Mouse (Mus musculus) midbrain, postnatal 0 days (tissue): ENCODE measurements around the gene Rem2. TPM values are rescaled to one million over a fixed set of nuclear protein-coding genes. Genes with fewer than 3 reads are reported as not detected.

Experiments used
- ATAC-seq: fragments of 200-750 bp; cut with Nextera tagmentation; 2 replicates; pipeline ENCODE4 v1.8.0; 2017; ENCODE audit warnings: moderate number of reproducible peaks, mild to moderate bottlenecking, moderate TSS enrichment, moderate library complexity; ENCODE audit not compliant: low FRiP score
- DNase-seq: peaks from one replicate; pipeline ENCODE4 v3.0.0-alpha.2; 2015; ENCODE audit warnings: low spot score
- H3K27ac ChIP-seq: fragments of 300-500 bp; sonication (generic); 2 replicates; pipeline ENCODE4 v1.5.1; 2014; ENCODE audit warnings: low read depth, mild to moderate bottlenecking, low read length, mixed read lengths
- H3K27me3 ChIP-seq: fragments of 300-500 bp; sonication (generic); 2 replicates; pipeline ENCODE4 v1.6.1; 2014; ENCODE audit warnings: low read length, control low read depth, mixed read lengths; ENCODE audit not compliant: insufficient read depth
- H3K36me3 ChIP-seq: fragments of 300-500 bp; sonication (generic); 2 replicates; pipeline ENCODE4 v1.6.1; 2014; ENCODE audit warnings: low read length, control low read depth, mixed read lengths; ENCODE audit not compliant: insufficient read depth
- H3K4me1 ChIP-seq: fragments of 300-500 bp; sonication (generic); 2 replicates; pipeline ENCODE4 v1.6.1; 2014; ENCODE audit warnings: mild to moderate bottlenecking, control low read depth, antibody characterized with exemption, low read length, mixed read lengths; ENCODE audit not compliant: insufficient read depth
- H3K4me2 ChIP-seq: fragments of 300-500 bp; sonication (generic); 2 replicates; pipeline ENCODE4 v1.6.1; 2014; ENCODE audit warnings: low read depth, mild to moderate bottlenecking, low read length, mixed read lengths; ENCODE audit not compliant: poor library complexity, severe bottlenecking
- H3K4me3 ChIP-seq: fragments of 300-500 bp; sonication (generic); 2 replicates; pipeline ENCODE4 v1.5.1; 2014; ENCODE audit warnings: low read depth, mild to moderate bottlenecking, low read length, moderate library complexity
- H3K9ac ChIP-seq: fragments of 300-500 bp; sonication (generic); replicated peaks from 2 replicates; pipeline ENCODE4 v1.6.1; 2014; ENCODE audit warnings: mild to moderate bottlenecking, low read length, moderate library complexity, mixed read lengths; ENCODE audit not compliant: poor library complexity, severe bottlenecking
- H3K9me3 ChIP-seq: fragments of 300-500 bp; sonication (generic); 2 replicates; pipeline ENCODE4 v1.6.1; 2016; ENCODE audit warnings: low read length, control low read depth
- CTCF ChIP-seq: IDR thresholded peaks from 2 replicates; pipeline ENCODE4 v1.5.1; 2016; ENCODE audit warnings: antibody characterized with exemption, mild to moderate bottlenecking
- WGBS: fragments of 180-500 bp; shearing (Covaris S2); extraction: QIAGEN DNeasy Blood & Tissue Kit; methylation state at CpG from one replicate; pipeline ENCODE4 v1.1.7; 2014; 5-methylcytosine and 5-hydroxymethylcytosine counted together
- polyA plus RNA-seq: library from polyadenylated mRNA; unstranded; fragments of >200 nt; fragmentation: Nextera tagmentation; extraction: Ambion mirVana; gene quantifications from 2 replicates; pipeline ENCODE4 v1.2.1, GENCODE M21; 2015
- total RNA-seq: library from RNA; depleted of rRNA; stranded (reverse); fragments of >200 nt; gene quantifications from 2 replicates; pipeline ENCODE4 v1.2.3, GENCODE M21; 2014

Rem2 gene
- total and polyA plus RNA-seq, 2 experiments from 2014 or later: 34.0 to 47.4 TPM

- no peak for ATAC-seq
- TF ChIP-seq CTCF: no peak
- peak overlapping the region; percentile 62 for H3K27ac ChIP-seq
- 13% methylated on average over 18 of the region's 18 CpGs for WGBS
- H3K4me1 ChIP-seq: peaks cover 5% of the 10 kb centered on the region; the same call in 1 of the 2 replicates
- peaks cover 5% of the 10 kb centered on the region; the same call in 1 of the 2 replicates for H3K36me3 ChIP-seq
- peak overlapping the region; percentile 60 for H3K4me2 ChIP-seq
- no peaks in the 10 kb centered on the region for H3K27me3 ChIP-seq
- H3K9ac ChIP-seq: peak overlapping the region; percentile 59; the same call in 1 of the 2 replicates
- peak overlapping the region; percentile 51 for H3K4me3 ChIP-seq
- DNase-seq: no peak
- no peaks in the 10 kb centered on the region for H3K9me3 ChIP-seq
Measured at GRCm38 (mm10) chr14:54430406-54431145, 45.3 kb upstream of the Rem2 start.

DNA sequence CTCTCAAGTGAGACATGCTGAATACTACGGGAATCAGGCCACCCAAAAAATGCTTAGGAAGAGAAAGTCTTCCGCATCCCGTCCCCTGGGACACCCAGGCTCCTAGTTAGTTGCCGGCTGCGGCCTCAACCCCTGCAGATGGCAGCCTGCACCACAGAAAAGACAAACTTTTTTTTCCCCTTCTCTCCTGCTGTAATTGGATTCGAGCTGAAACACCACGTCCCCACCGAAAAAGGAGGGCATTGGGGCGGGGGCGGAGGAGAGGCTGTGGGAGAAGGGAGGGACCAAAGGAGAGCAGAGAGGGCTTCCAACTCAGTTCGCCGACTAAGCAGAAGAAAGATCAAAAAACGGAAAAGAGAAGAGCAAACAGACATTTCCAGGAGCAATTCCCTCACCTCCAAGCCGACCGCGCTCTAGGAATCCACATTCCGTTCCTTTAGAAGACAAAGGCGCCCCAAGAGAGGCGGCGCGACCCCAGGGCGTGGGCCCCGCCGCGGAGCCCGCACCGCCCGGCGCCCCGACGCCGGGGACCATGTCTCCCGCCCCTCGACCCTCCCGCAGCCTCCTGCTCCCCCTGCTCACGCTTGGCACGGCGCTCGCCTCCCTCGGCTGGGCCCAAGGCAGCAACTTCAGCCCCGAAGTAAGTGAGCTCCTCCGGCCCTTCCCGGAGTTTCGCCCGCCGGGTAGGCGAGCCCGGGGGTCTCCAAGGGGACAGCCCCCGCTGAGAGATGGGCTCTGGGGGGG, 44.4 kb upstream of the Rem2 start, which contains the start of gene Mmp14:
Gene Mmp14, plus strand, starts transcription at position 279 of the 744 bp plus-strand sequence.
- Histone ChIP-seq H3K27me3 (no peaks in the 10 kb centered on the region), H3K4me2 (peak within 1 kb of the TSS; percentile 60), H3K36me3 (peaks cover 5% of the 10 kb centered on the region; the same call in 1 of the 2 replicates), H3K27ac (peak within 1 kb of the TSS; percentile 66), H3K9ac (peak within 1 kb of the TSS; percentile 59), H3K9me3 (no peaks in the 10 kb centered on the region), H3K4me1 (peaks cover 5% of the 10 kb centered on the region; the same call in 1 of the 2 replicates), H3K4me3 (peak within 1 kb of the TSS; percentile 51)
- under 1% methylated on average over 41 of the region's 49 CpGs for WGBS
- TF ChIP-seq CTCF: peak; percentile 66
- ATAC-seq (peak; percentile 20; the same call in 1 of the 2 replicates), DNase-seq (peak; percentile 78)

- peaks cover 5% of the 10 kb centered on the region; the same call in 1 of the 2 replicates for H3K4me1 ChIP-seq
- TF ChIP-seq CTCF: no peak; the same call in 1 of the 2 replicates
- peak; percentile 36 for ATAC-seq
Measured at GRCm38 (mm10) chr14:54432078-54432836, 43.6 kb upstream of the Rem2 start.

GRCm38 (mm10) chr14:54432837-54433830, 42.8 kb upstream of the Rem2 start:
- peak overlapping the region; percentile 66 for H3K27ac ChIP-seq
- peaks cover 5% of the 10 kb centered on the region; the same call in 1 of the 2 replicates for H3K36me3 ChIP-seq
- DNase-seq (peak; percentile 73), ATAC-seq (peak; percentile 62)
- no peaks in the 10 kb centered on the region for H3K27me3 ChIP-seq
- 42% methylated on average over 17 of the region's 17 CpGs for WGBS
- H3K9me3 ChIP-seq: no peaks in the 10 kb centered on the region
- 0 out of 2 replicates have a peak, but pooled peaks cover under 1% of the 10 kb centered on the region for H3K4me1 ChIP-seq
- H3K4me2 ChIP-seq: peak overlapping the region; percentile 60
- peak overlapping the region; percentile 51 for H3K4me3 ChIP-seq
- TF ChIP-seq CTCF: no peak; the same call in 1 of the 2 replicates
- H3K9ac ChIP-seq: peak overlapping the region; percentile 59

More at GRCm38 (mm10) chr14:54432078-54432836, 43.6 kb upstream of the Rem2 start:
- WGBS: 2% methylated on average over 54 of the region's 54 CpGs
- peak overlapping the region; percentile 59 for H3K9ac ChIP-seq
- peak overlapping the region; percentile 51 for H3K4me3 ChIP-seq
- H3K36me3 ChIP-seq: peaks cover 5% of the 10 kb centered on the region; the same call in 1 of the 2 replicates
- DNase-seq: no peak
- peak overlapping the region; percentile 66 for H3K27ac ChIP-seq
- H3K4me2 ChIP-seq: peak overlapping the region; percentile 60
- no peaks in the 10 kb centered on the region for H3K27me3 ChIP-seq
- H3K9me3 ChIP-seq: no peaks in the 10 kb centered on the region
